In genomic region chr13:99433068-99434008, GRCm38 (mm10) we compare ENCODE assay signal across 20 mouse cellular contexts.
DNase-seq lines count a peak whose midpoint lies in the region; ATAC-seq and TF ChIP-seq lines count a peak whose summit lies in the region.
"Had no signal": no experiment of that assay in that cellular context is flagged by ENCODE, and none has a peak within 500 bp of the region (broad histone marks: within the 10 kb centered on the region; RNA-seq: fewer than 3 reads in every experiment).

No protein-coding gene starts in this region.

- H3K27me3 ChIP-seq in CH12.LX (replicated peaks): peaks cover 2% of the 10 kb centered on the region
- no peaks in the 10 kb centered on the region for H3K27me3 ChIP-seq in kidney, embryonic 16.5 days (ENCODE audit: insufficient read depth, low read length)
- H3K27me3 ChIP-seq: forebrain, embryonic 12.5 days; lung, embryonic 15.5 days; neural tube, embryonic 15.5 days; Patski; stomach, embryonic 15.5 days had no signal

- dilution Hi-C loops in CH12.LX (cut with MboI; ENCODE audit: extremely low pct_ligation_motif_present, extremely low pct_unique_long_range_greater_than_20kb, low sequenced_read_pairs): no loop called here

- H3K4me3 ChIP-seq in CH12.LX (replicated peaks in 1 of 3; ENCODE audit: low read depth in 2 of 3, low read length in 2 of 3, poor library complexity in 1 of 3): peak overlapping the region in 2 of 3 experiments; percentile 35 to 61
- H3K4me3 ChIP-seq in brown adipose tissue, adult 24 weeks (ENCODE audit: insufficient read depth, low read depth, low read length): 0 out of 2 replicates have a peak overlapping the region, but pooled peaks have one; percentile 7
- no peak overlapping the region for H3K4me3 ChIP-seq in kidney, embryonic 16.5 days (ENCODE audit: low read length)
- H3K4me3 ChIP-seq: forebrain, embryonic 12.5 days; lung, embryonic 15.5 days; neural tube, embryonic 15.5 days; stomach, embryonic 15.5 days had no signal

- no peak overlapping the region for H3K27ac ChIP-seq in CH12.LX (ENCODE audit: insufficient read depth, low read depth)
- no peak overlapping the region for H3K27ac ChIP-seq in brown adipose tissue, adult 24 weeks (replicated peaks; ENCODE audit: low read depth, low read length)
- no peak overlapping the region for H3K27ac ChIP-seq in kidney, embryonic 16.5 days (ENCODE audit: low read length)
- H3K27ac ChIP-seq: forebrain, embryonic 12.5 days; lung, embryonic 15.5 days; neural tube, embryonic 15.5 days; stomach, embryonic 15.5 days had no signal

- 0 out of 2 replicates have a peak, but pooled peaks have one; percentile 19 for TF ChIP-seq EP300 in CH12.LX (IDR thresholded peaks at IDR 0.05; ENCODE audit: low read length)

- H3K79me2 ChIP-seq in CH12.LX (replicated peaks; ENCODE audit: control insufficient read depth, extremely low read depth, insufficient read depth, poor library complexity, severe bottlenecking): no peaks in the 10 kb centered on the region

- no peaks in the 10 kb centered on the region for H3K36me3 ChIP-seq in CH12.LX (replicated peaks in 1 of 2; ENCODE audit: control insufficient read depth in 1 of 2, insufficient read depth in 1 of 2, low read length in 1 of 2)
- H3K36me3 ChIP-seq in kidney, embryonic 16.5 days (ENCODE audit: insufficient read depth, low read length): peaks cover 23% of the 10 kb centered on the region

- whole genome bisulfite sequencing in kidney, embryonic 16.5 days: 94% methylated on average over 29 of the region's 29 CpGs

- peak; percentile 27; the same call in 1 of the 2 replicates for ATAC-seq in neutrophil, adult 5-6 weeks (ENCODE audit: extremely low read depth, insufficient number of reproducible peaks, low FRiP score, poor library complexity, severe bottlenecking)
- no peak for ATAC-seq in kidney, embryonic 16.5 days (ENCODE audit: low FRiP score, low TSS enrichment)
- ATAC-seq: hindbrain, embryonic 16.5 days; Patski had no signal

- peak; percentile 48 for DNase-seq in right cerebral cortex, adult 18-20 months
- DNase-seq in right cerebral cortex, postnatal 4 days: no peak
- DNase-seq in CH12.LX (ENCODE audit: extremely low read depth) (peak; percentile 9), liver (no peak)
- DNase-seq: adrenal gland, postnatal 36 days; cerebellum, postnatal 14 days; gastrocnemius, postnatal 36 days; kidney, adult 11 months; kidney, postnatal 14 days; thymus, postnatal 36 days had no signal

- no peak for TF ChIP-seq RAD21 in CH12.LX (IDR thresholded peaks at IDR 0.05; ENCODE audit: low read depth, low read length)

- peaks cover 4 to 13% of the 10 kb centered on the region in 2 experiments; a peak in 2 of 4 replicates for H3K4me1 ChIP-seq in CH12.LX (ENCODE audit: control insufficient read depth in 1 of 2, insufficient read depth in 2 of 2)
- H3K4me1 ChIP-seq in brown adipose tissue, adult 24 weeks (ENCODE audit: control insufficient read depth, insufficient read depth, insufficient read length, low read length): no peaks in the 10 kb centered on the region
- H3K4me1 ChIP-seq in kidney, embryonic 16.5 days (ENCODE audit: insufficient read depth, low read length): no peaks in the 10 kb centered on the region
- H3K4me1 ChIP-seq: forebrain, embryonic 12.5 days; lung, embryonic 15.5 days; neural tube, embryonic 15.5 days; stomach, embryonic 15.5 days had no signal

- peak overlapping the region; percentile 12; the same call in 1 of the 2 replicates for H3K9ac ChIP-seq in CH12.LX (ENCODE audit: insufficient read depth, low read depth)
- no peak overlapping the region for H3K9ac ChIP-seq in kidney, embryonic 16.5 days (replicated peaks; ENCODE audit: low read length)
- H3K9ac ChIP-seq: forebrain, embryonic 12.5 days; lung, embryonic 15.5 days; neural tube, embryonic 15.5 days; stomach, embryonic 15.5 days had no signal

- no peak for TF ChIP-seq CTCF in CH12.LX (conservative IDR thresholded peaks at IDR 0.05 in 1 of 2, IDR thresholded peaks at IDR 0.05 in 1 of 2; ENCODE audit: low read depth in 2 of 2, low read length in 2 of 2)

- in situ Hi-C loops in CH12.LX (cut with MboI; ENCODE audit: low pct_ligation_motif_present, low pct_unique_long_range_greater_than_20kb, low sequenced_read_pairs): no loop called here

- no peak for TF ChIP-seq POLR2A in CH12.LX (IDR thresholded peaks at IDR 0.05; ENCODE audit: low read depth, low read length)

- peak overlapping the region; percentile 92 for H3K4me2 ChIP-seq in CH12.LX (ENCODE audit: insufficient read depth, low read depth, poor library complexity, severe bottlenecking)
- H3K4me2 ChIP-seq in kidney, embryonic 16.5 days (replicated peaks; ENCODE audit: low read depth, low read length): no peak overlapping the region
- H3K4me2 ChIP-seq: forebrain, embryonic 12.5 days; heart, embryonic 11.5 days; lung, embryonic 15.5 days; neural tube, embryonic 15.5 days; stomach, embryonic 15.5 days had no signal

- H3K9me3 ChIP-seq in CH12.LX (replicated peaks; ENCODE audit: low read length): no peaks in the 10 kb centered on the region
- no peaks in the 10 kb centered on the region for H3K9me3 ChIP-seq in kidney, embryonic 16.5 days (ENCODE audit: low read length)
- H3K9me3 ChIP-seq: forebrain, embryonic 12.5 days; lung, embryonic 15.5 days; neural tube, embryonic 15.5 days; stomach, embryonic 15.5 days had no signal

TF ChIP-seq in CH12.LX, 34 proteins besides CTCF, POLR2A, EP300 and RAD21:
- peak; percentile 85 for TF ChIP-seq ELF1 (IDR thresholded peaks at IDR 0.05; ENCODE audit: low read depth, low read length)
- peak; percentile 41; the same call in 1 of the 2 replicates for TF ChIP-seq MAX (IDR thresholded peaks at IDR 0.05; ENCODE audit: low read length)
- no peak for TF ChIP-seq TBP (conservative IDR thresholded peaks at IDR 0.05; ENCODE audit: low read depth, low read length)
- peak; percentile 49 for TF ChIP-seq CHD2 (IDR thresholded peaks at IDR 0.05; ENCODE audit: low read length)
- no peak for TF ChIP-seq ZMIZ1 (IDR thresholded peaks at IDR 0.05; ENCODE audit: low read depth, low read length)
- no peak for TF ChIP-seq RCOR1 (conservative IDR thresholded peaks at IDR 0.05; ENCODE audit: low read depth, low read length)
- TF ChIP-seq USF1 (IDR thresholded peaks at IDR 0.05; ENCODE audit: low read depth, low read length): no peak
- TF ChIP-seq ZC3H11A (IDR thresholded peaks at IDR 0.05; ENCODE audit: low read depth, low read length): no peak
- no peak for TF ChIP-seq UBTF (IDR thresholded peaks at IDR 0.05; ENCODE audit: low read depth, low read length)
- TF ChIP-seq CHD1 (IDR thresholded peaks at IDR 0.05; ENCODE audit: low read depth, low read length): 0 out of 2 replicates have a peak, but pooled peaks have one; percentile 4
- TF ChIP-seq USF2 (conservative IDR thresholded peaks at IDR 0.05; ENCODE audit: low read depth, low read length): no peak
- no peak for TF ChIP-seq MEF2A (IDR thresholded peaks at IDR 0.05; ENCODE audit: borderline replicate concordance, low read depth, low read length)
- 0 out of 2 replicates have a peak, but pooled peaks have one; percentile 49 for TF ChIP-seq KAT2A (IDR thresholded peaks at IDR 0.05; ENCODE audit: insufficient replicate concordance, low read length)
- TF ChIP-seq POLR2AphosphoS2 (IDR thresholded peaks at IDR 0.05; ENCODE audit: low read depth, low read length): no peak
- no peak for TF ChIP-seq E2F4 (IDR thresholded peaks at IDR 0.05; ENCODE audit: insufficient replicate concordance, low read depth, low read length)
- peak; percentile 79 for TF ChIP-seq MAFK (IDR thresholded peaks at IDR 0.05; ENCODE audit: insufficient replicate concordance, low read length)
- TF ChIP-seq MAZ (IDR thresholded peaks at IDR 0.05; ENCODE audit: low read depth, low read length): peak; percentile 44; the same call in 1 of the 2 replicates
- TF ChIP-seq ZNF384 (IDR thresholded peaks at IDR 0.05; ENCODE audit: low read depth, low read length): no peak
- TF ChIP-seq IRF4 (IDR thresholded peaks at IDR 0.05; ENCODE audit: low read depth, low read length): peak; percentile 43; the same call in 1 of the 2 replicates
- peak; percentile 70 for TF ChIP-seq HCFC1 (IDR thresholded peaks at IDR 0.05; ENCODE audit: low read depth, low read length)
- TF ChIP-seq NELFE (IDR thresholded peaks at IDR 0.05; ENCODE audit: low read depth, low read length): 0 out of 2 replicates have a peak, but pooled peaks have one; percentile 29
- TF ChIP-seq TCF12 (IDR thresholded peaks at IDR 0.05; ENCODE audit: low read depth, low read length): peak; percentile 38
- peak; percentile 35; the same call in 1 of the 2 replicates for TF ChIP-seq SIN3A (IDR thresholded peaks at IDR 0.05; ENCODE audit: low read length)
- peak; percentile 48 for TF ChIP-seq BHLHE40 (IDR thresholded peaks at IDR 0.05; ENCODE audit: low read depth, low read length)
- 0 out of 2 replicates have a peak, but pooled peaks have one; percentile 15 for TF ChIP-seq JUN (IDR thresholded peaks at IDR 0.05; ENCODE audit: insufficient read depth, low read depth, low read length)
- peak; percentile 70 for TF ChIP-seq ETS1 (conservative IDR thresholded peaks at IDR 0.05; ENCODE audit: low read depth, low read length)
- no peak for TF ChIP-seq MYC (IDR thresholded peaks at IDR 0.05; ENCODE audit: low read depth, low read length)
- no peak for TF ChIP-seq SMC3 (IDR thresholded peaks at IDR 0.05; ENCODE audit: low read depth, low read length)
- no peak for TF ChIP-seq PAX5 (IDR thresholded peaks at IDR 0.05; ENCODE audit: low read length)
- TF ChIP-seq NRF1 (IDR thresholded peaks at IDR 0.05; ENCODE audit: low read depth, low read length): no peak
- TF ChIP-seq GABPA (IDR thresholded peaks at IDR 0.05; ENCODE audit: insufficient replicate concordance, low read depth, low read length): no peak
- peak; percentile 53; the same call in 1 of the 2 replicates for TF ChIP-seq MXI1 (IDR thresholded peaks at IDR 0.05; ENCODE audit: low read depth, low read length)
- no peak for TF ChIP-seq ZKSCAN1 (IDR thresholded peaks at IDR 0.05; ENCODE audit: borderline replicate concordance, low read depth, low read length)
- no peak for TF ChIP-seq JUND (conservative IDR thresholded peaks at IDR 0.05; ENCODE audit: low read depth, low read length)
TF ChIP-seq in CH12.LX: peak in this region for 16.

Comparison
In these comparisons a context has a peak if more than half of its experiments do, and no peak if none do; other contexts are left out.
1. DNase-seq: peak in right cerebral cortex, adult 18-20 months (single experiment) and CH12.LX (single experiment); none in right cerebral cortex, postnatal 4 days (single experiment) and liver (single experiment).